Mouse (Mus musculus) kidney, adult 8-10 months (tissue): ENCODE data around the gene Ackr3.

Experiments
- DNase-seq, 2 experiments: peaks; one replicate each; pipeline ENCODE4 v3.0.0; 2022

Ackr3 gene

DNA sequence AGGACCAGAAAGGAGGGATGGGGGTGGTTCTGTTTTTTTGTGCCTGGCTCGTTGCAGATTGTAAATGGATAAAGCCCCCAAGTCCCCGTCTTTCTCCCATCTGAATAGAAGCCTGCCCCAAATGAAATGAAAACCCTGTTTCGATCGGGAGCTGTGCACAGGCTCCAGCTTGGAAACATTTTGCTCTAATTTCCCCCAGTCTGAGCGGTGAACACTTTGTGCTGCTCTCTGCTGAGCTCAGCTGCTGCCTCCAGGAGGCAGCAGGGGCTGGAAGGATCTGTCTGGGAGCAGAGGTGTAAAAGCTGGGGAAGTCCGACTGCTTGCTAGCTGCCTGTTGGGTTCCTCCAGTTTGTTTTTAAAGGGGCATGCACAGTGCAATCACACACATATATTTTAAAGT lies 1.4 kb downstream of the Ackr3 start:
- peak in 1 of 2 experiments; percentile 61 for DNase-seq

DNA sequence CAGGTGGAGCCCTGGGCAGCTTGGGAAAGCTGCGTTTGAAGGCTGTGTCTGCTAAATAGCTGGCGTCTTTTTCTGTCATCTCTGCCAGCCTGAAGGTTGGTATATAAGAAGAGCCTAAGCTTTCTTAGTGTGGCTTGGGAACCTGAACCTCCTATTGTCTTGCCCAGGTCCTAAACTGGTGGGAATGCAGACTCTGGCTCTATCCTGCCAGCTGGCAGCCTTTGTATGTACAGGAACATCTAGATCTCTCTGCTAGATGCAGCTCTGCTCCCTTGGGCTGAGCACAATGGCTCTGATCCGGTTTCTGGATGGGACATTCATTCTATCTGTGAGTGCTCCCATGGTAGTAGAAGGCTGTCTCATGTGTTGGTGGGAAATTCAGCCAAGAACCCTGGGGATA lies 2.9 kb downstream of the Ackr3 start:
- no peak for DNase-seq

DNA sequence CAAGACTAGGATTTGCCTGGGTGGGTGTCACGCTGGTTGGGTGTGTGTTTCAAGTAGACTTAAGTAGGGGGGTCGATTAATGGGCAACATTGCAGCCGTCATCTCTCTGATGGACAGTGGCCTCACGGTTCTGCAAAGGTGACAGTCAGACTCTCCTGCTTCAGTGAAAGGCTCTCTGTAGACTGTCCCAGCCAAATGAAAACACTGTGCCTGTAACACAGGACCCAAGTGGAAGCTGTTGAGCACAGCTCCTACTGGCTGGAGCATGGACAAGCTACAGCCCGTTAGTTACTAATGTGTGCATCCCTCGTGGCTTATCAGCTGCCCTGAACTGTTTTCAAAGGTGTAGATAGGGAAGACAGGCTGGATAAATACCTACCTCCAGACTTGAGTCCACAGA lies 3.5 kb downstream of the Ackr3 start:
- DNase-seq, result no peak

DNA sequence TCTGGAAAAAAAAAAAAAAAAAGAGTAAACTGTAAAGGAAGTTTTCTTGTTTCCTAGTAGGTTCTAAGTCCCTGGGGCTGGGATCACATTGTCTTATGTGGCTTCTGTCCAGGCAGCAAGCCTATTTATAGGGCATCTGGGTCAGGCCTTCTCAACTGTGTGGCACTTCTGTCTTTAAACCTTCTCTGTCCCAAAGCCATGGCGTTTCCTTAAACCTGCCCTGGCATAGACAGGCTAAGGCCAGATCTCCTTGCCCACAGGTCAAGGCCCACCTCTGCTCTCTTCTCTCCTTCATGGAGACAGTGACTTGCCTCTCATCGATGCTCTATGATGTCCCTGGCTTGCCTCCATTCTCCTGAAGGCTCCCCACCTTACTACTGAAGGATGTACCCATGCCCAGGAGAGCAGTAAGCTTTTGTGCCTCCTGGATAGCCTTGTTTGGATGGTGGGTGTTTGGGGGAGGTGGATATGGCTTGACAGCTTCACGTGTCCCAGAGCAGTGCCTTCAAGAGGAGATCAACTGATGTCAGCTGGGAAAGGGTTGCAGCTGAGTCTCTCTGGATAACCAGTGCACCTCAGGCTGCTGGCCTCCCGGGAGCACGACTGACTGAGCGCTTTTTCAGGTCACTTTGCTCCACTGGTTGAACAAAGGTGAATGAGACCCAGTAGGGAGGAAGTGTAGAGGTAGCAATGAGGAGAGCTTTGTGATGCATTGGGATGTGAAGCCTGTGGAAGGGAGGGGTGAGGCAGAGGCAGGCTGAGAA lies 4.1 kb downstream of the Ackr3 start:
- peak; percentile 62 to 74 for DNase-seq

DNA sequence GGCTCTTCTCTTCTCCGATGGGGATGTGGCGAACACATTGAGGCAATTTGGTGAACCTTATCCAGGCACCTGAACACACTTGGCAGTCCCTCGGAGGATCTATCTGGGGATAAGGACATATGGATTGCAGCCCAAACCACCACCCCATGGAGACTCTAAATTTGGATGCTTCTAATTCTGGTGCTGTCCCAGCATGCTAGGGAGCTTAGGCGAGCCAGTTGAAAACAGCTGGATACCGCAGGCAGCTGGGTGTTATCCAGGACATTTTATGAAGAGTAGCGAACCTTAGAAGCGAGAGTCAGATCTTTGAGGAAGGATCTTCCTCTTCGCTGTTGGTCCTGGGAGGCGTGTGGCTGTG lies 4.7 kb downstream of the Ackr3 start:
- DNase-seq, result no peak

DNA sequence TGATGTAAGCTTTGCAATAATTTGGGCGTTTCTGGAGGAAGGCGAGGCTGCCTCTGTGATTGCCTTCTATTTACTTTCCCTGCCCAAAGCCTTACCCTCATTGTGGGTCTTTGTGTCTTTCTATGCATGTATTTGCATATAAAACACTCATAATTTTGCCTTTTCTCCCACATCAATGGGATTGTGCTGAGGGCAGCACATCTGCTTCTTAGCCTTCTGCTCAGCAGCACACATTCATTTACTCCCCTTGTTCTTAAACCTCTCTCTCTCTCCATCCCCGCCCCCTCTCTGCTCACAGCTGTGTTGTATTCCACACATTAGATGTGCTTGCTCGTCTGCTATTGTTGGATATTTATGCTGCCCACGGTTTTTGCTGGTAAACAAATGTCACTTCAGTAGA lies 5.3 kb downstream of the Ackr3 start:
- no peak for DNase-seq

DNA sequence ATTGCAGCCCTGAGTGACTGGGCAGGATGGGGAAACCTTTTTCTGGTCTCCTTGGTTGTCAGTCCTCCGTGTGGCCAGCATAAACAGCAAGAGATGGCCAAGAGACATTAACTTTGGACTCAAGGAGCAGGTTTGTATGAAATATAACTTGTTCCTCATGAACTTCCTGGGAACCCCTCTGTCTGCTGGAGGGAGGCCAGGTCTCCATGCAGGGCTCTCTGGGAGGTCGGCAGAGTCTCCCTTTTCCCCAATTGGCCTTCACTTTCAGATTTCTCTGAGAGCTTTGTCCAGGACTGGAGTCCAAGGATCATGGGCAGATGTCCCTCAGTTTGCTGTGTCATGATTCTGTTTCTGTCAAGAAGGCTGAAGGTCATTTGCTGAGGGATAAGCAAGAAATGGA lies 6.0 kb downstream of the Ackr3 start:
- DNase-seq, result peak; percentile 91 to 93

DNA sequence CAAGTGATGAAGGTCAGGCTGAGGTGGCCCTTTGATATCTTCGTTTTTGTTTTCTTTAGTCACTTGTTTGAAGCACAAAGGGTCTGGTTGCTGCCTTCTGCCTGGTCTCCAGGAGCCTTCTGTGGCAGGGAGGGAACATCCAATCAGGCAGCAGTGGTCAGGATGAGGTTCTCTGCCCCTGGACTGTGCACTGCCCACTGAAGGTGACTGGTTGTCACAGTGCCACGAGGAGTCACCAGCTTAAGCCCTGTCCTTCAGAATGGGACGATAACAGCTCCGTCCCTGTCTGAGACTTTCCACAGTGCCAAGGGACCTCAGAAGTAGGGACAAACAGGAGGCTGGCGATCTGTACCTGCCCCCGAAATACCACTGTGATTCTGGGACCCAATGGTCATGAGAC lies 6.6 kb downstream of the Ackr3 start:
- no peak for DNase-seq

DNA sequence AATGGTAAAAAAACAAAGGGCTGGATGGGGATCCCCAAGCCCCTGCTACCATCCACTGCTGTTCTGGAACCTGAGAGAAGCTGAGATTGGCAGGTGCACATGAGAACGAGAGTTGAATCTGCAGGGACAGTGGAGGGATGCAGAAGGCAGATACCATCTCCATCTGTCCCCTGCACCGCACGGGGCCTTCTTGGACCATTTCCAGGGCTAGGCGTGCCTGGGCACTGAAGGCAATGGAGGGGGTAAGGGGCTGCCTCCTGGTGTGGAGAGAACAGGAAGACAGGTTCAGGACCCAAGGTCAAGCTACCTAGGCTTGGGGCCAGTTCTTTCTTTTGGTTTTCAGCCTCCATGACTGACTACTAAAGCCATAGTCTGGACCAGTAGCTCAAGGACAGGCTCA lies 7.0 kb downstream of the Ackr3 start:
- DNase-seq, result peak in 1 of 2 experiments; percentile 30

DNA sequence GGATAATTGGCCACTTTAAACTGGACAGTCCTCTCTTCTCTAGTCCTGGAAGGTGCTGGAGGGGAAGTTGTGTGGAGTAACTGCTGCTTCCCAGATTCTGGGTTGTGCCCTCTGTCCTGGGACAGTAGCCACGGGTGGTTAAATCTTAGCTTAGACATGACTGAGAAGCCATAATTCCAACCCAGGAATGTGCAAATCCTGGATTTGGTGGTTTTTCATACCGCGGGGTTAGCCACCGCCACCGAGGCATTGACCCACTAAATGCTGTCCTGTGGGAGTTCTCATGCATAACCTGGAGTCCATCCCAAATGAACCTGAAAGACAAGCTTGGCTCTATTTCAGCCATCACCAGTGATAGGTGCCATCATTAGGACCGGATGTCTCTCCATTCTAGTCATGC lies 8.6 kb downstream of the Ackr3 start:
- DNase-seq, result peak; percentile 76 to 89

DNA sequence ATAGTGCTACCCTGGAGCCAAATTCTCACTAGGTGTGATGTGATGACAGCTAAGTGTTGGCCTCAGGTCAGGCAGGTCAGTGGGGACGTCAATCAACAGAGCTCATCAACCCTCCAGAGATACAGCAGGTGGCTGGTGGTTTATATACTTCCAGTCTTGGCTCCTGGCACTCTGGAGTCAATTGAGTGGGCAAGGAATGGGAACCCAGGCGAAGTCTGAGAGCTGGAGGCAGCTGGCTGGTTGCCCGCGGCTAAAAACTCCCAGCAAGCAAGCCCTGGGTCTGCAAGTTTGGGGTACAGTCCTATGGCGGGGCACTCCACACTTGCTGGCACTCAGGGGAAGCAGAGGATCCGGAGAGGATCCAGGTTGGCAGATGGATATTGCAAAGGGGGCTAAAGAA lies 9.1 kb downstream of the Ackr3 start:
- no peak for DNase-seq

DNA sequence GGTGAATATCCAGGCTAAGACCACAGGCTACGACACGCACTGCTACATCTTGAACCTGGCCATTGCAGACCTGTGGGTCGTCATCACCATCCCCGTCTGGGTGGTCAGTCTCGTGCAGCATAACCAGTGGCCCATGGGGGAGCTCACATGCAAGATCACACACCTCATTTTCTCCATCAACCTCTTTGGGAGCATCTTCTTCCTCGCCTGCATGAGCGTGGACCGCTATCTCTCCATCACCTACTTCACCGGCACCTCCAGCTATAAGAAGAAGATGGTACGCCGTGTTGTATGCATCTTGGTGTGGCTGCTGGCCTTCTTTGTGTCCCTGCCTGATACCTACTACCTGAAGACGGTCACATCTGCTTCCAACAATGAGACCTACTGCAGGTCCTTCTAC lies 10.2 kb downstream of the Ackr3 start:
- DNase-seq, result no peak

DNA sequence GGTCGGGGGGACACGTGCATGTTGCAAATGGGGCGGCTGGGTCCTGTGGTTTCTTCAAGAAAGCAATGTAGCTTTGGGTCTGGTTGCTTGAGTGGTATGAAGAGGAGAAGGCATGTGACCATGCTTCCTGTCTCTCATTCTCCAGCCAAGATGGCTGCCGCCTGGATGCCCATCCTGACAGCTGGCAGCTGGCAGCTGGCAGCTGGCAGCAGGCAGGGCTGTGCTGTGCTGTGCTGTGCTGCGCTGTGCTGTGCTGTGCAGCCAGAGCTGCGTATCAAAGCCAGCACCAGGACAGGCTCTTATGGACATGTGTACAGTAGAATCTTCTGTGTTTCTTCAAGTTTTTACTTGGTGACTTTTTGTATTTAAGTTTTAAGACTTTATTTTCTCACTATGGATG lies 11.1 kb downstream of the Ackr3 start:
- DNase-seq, result no peak

DNA sequence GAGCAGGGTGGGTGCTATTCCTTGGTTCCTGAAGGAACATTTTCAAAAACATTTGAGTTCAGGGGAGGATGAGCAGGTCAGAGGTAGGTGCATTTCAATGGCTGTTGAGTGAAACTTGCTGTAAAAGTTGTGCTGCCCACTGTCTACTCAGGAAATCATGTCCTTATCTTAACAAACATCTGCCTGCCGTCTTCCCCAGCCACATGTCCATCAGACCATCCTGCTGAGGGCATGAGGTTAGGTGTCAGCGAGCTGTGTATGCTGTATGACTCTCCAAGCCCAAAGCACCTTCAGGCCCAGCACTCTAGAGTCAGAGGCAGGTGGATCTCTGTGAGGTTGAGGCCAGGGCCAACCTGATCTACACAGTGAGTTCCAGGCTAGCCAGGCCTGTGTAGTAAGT lies 12.1 kb downstream of the Ackr3 start:
- no peak for DNase-seq

DNA sequence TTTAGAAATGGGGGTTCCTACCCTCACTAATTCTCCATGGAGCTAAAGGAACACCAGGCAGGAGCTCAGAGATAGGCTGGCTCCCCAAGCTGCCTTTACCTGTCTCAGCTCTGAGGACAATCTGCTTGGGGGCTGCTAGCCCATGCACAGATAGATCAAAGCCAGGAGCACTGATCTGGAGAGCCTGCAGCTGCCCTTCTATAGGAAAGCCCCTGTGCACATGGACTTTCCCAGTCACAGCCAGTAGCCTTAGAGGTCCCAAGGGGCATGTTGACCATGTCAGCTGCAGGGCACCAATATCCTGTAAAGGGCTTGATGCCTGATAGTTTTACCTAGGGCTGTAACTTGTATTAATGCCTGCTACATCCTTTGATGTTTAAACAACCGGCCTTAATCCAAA lies 12.6 kb downstream of the Ackr3 start:
- DNase-seq, result no peak

DNA sequence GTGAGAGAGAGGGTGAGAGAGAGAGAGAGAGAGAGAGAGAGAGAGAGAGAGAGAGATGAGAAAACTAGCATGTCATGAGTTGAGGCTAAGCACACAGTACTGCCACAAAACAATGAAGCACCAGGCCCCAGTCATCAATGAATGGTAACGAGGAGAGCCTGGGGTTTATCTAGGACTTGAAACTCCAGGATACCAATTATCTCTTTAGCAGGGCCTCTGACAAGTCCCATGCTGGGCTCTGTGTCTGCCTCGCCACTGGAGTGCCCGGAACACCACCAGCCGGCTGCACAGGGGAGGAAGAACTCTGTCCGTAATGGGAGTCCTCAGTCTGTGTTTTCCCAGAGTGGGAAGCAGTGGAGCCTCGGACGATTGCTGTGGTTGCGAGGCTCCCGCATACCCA lies 16.5 kb downstream of the Ackr3 start:
- no peak for DNase-seq

DNA sequence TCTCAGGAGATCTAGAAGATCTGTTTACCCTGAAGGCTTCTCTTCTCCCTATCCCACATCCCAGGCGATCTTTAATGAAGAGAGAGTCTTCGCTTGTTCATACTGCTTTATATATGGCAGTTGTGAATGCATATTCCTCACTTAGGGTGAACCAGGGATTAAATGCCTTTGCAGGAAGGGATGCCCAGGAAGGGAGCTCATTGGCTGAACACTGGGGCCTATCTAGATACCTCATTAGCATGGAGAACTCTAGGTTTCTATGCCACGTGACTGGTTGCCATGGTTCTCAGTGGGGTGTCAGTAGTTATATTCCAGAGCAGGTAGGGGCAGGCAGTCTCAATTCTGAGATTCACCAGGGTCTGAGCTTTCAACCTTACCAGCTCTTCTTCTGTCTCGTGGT lies 17.1 kb downstream of the Ackr3 start:
- DNase-seq, result no peak

DNA sequence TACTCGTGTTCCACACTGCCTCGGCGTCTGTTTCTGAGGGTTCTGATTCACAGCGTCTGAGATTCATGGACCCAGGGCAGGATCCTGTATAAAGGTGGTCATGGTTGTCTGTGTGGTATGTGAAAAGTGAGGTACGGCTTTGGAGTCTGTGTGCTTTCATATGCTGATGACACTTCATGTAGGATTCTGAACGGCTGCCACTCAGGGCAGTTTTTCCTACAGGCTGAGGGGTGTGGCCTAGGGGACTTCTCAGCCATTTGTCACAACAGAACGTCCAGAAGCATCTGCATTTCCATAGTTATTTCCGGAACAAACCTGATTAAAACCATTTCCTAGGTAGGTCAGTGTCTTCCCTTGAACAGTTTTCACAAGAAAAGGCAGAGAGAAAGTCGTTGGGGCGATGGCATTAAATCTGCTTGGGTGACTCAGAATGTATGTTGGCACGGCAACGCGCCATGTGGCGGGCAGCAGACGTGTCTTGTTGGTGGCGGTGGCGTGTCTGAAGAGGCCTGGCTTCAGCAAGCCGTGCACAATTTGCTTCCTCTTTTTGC lies 18.1 kb downstream of the Ackr3 start:
- no peak for DNase-seq

DNA sequence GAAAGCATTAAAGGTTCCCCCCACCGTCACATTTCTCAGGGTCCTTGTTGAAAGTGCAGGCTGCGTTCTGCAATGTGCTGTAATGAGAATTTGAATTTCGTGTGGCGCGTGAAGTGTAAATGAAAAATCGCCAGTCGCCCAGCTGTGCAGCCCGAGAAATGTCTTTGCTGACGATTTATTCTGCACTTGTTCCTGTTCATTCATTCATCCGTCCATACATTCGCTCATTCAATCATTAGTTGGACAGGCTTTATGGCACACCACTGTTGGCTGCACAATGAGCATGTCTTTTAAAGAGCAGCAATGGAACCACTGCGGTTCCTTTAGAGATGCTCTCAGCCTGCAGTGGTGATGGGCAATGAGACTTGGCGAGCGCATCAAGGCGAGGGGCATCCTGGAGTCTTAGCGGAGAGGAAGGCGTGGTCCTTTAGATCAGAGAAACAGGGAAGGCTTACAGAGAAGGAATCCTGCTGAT lies 18.7 kb downstream of the Ackr3 start:
- DNase-seq, result no peak

DNA sequence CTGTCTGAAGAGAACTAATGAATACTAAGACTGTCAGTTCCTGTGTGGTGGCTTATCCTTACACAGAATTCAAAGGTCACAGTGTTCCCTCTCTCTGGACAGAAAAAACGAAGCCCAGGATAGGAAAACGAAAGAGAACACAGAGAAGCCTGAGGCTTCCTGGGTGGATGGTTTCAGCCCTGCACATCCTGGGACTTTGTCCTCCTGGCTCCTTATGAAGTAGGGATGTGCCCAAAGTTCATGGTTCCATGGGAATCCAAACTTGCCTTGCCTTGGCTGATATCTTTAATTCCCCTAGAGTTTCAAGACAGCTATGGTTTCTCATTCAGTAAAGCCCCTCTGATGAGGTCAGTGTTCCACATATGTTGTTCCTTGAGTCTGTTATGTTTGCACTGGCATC lies 19.2 kb downstream of the Ackr3 start:
- peak; percentile 63 for DNase-seq

DNA sequence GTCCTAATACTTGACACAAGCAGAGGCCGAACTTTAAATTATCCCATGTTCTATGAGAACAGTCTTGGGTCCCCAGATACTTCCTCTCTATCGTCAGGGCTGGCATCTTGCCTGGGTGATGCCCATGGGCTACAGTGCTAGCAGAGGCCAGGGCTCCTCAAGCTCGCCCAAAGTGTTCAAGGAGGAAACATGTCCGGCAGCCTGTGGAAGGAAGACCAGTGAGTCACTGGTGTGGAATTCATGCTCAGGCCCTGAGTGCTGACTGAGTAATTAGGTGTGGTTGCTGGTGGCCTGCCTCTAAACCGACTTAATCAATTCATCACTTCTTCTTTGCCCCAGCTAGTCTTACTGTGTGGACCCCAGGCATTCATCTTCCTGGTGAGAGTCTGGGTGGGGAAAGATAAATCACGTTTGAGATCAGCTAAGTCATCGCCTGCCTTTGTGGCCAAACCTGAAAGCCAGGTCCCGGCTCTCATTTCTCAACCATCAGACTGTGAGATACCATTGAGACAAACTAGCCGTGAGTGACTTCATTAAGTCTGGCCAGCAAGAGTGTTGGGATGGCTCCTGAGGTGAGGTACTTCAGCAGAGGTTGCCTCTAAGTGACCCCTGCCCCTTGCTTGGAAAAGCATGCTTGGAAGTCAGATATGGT lies 21.9 kb downstream of the Ackr3 start:
- DNase-seq, result peak in 1 of 2 experiments; percentile 29

DNA sequence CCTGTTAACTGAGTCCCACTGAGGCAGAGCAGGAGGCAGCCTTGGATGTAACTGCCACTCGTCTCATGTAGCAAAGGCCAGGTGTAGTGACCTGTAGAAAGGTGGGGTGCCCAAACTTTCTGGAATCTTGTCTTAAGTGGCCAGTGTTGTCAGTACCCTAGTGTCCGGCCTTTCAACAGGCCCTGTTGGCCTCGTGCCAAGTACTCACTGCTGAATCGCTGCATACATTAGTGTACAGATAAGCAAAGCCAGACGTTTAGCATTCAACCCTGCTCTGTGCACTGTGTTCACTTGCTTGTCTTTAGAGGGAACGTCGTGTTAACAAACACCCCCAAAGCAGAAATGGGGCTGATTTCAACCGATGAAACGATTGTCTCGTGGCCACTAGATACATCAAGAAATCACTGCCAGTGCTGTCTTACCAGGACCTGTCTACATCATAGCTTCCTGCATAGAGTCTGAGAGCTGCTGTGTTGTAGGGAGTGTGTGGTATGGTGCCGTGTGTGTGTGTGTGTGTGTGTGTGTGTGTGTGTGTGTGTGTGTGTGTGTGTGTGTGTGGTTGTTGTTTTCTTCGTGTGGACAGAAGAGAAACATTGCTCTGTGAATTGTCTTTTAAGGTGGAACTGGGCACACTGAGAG lies 24.0 kb downstream of the Ackr3 start:
- no peak for DNase-seq

DNA sequence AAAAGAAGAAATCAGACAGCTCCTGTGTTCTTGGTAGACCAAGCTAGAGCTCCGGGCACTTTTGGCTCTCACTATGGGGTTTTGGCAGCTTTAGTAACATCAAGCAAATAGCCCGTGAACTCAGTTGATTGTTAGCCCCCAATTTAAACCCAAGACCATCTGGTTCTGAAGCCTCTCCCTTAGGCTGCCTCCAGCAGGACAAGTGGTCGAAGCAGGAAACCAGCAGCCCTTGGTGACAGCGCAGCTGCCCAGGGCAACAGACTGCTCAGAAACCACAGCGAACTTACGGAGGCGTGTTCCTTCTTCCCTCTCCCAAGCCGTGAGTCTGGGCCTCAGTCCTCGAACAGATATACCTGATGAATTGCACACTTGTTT lies 24.5 kb downstream of the Ackr3 start:
- DNase-seq, result no peak

DNA sequence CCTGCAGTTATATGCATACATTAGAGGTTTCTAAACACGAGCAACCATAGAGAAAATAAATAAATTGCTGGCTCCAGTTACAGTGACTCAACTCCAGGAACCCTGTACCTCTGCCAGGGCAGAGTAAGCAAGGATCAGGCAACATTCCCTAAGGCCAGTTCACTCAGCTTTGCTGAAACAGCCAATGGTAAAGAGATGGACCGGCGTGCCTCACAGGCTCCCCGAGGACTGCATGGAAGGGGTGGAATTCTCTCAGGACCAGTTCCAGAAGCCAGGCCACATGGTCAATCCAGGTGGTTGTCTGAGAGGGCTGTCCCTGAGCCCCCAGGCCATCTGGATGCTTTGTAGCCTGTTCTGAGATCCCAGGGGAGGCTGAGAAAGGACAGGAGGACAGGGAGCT lies 26.8 kb downstream of the Ackr3 start:
- DNase-seq, result no peak
